Mouse (Mus musculus): ENCODE results near the gene Grid2.

Gene Grid2

GRCm38 (mm10) chr6:64263517-64263916 lies 1007.8 kb downstream of the Grid2 start:
- no peak overlapping the region for H3K4me3 ChIP-seq (replicated peaks; ENCODE audit: low read length)
- no peaks in the 10 kb centered on the region for H3K4me1 ChIP-seq (replicated peaks; ENCODE audit: low read depth, low read length)
- peaks cover 8% of the 10 kb centered on the region for H3K9me3 ChIP-seq (ENCODE audit: low read length)
- H3K27me3 ChIP-seq (ENCODE audit: insufficient read depth, low read length) = no peaks in the 10 kb centered on the region
- no peaks in the 10 kb centered on the region for H3K36me3 ChIP-seq (ENCODE audit: insufficient read depth, low read length)
- no peak for TF ChIP-seq NANOG (IDR thresholded peaks at IDR 0.05; ENCODE audit: borderline replicate concordance, low read length)

- no peak for TF ChIP-seq CTCF (conservative IDR thresholded peaks at IDR 0.05; ENCODE audit: low read length)
- no peak for TF ChIP-seq POU5F1 (IDR thresholded peaks at IDR 0.05; ENCODE audit: borderline replicate concordance, low read length)
- no peak for TF ChIP-seq NANOG (IDR thresholded peaks at IDR 0.05; ENCODE audit: borderline replicate concordance, low read length)
- Histone ChIP-seq H3K36me3 (ENCODE audit: insufficient read depth, low read length) (no peaks in the 10 kb centered on the region), H3K27me3 (ENCODE audit: insufficient read depth, low read length) (no peaks in the 10 kb centered on the region), H3K9me3 (ENCODE audit: low read length) (peaks cover 2% of the 10 kb centered on the region), H3K4me1 (replicated peaks; ENCODE audit: low read depth, low read length) (no peaks in the 10 kb centered on the region), H3K4me3 (replicated peaks; ENCODE audit: low read length) (no peak overlapping the region)
Observed at GRCm38 (mm10) chr6:64264224-64264623, 1008.5 kb downstream of the Grid2 start.

- H3K9me3 ChIP-seq (ENCODE audit: low read length) = no peaks in the 10 kb centered on the region
- no peaks in the 10 kb centered on the region for H3K27me3 ChIP-seq (ENCODE audit: insufficient read depth, low read length)
- no peaks in the 10 kb centered on the region for H3K36me3 ChIP-seq (ENCODE audit: insufficient read depth, low read length)
- H3K4me3 ChIP-seq (replicated peaks; ENCODE audit: low read length) = no peak overlapping the region
- TF ChIP-seq CTCF (conservative IDR thresholded peaks at IDR 0.05; ENCODE audit: low read length) (no peak), NANOG (IDR thresholded peaks at IDR 0.05; ENCODE audit: borderline replicate concordance, low read length) (no peak), POU5F1 (IDR thresholded peaks at IDR 0.05; ENCODE audit: borderline replicate concordance, low read length) (no peak)
- no peaks in the 10 kb centered on the region for H3K4me1 ChIP-seq (replicated peaks; ENCODE audit: low read depth, low read length)
Observed at GRCm38 (mm10) chr6:64274319-64275114, 1018.8 kb downstream of the Grid2 start.

GRCm38 (mm10) chr6:64279927-64280326 lies 1024.3 kb downstream of the Grid2 start:
- TF ChIP-seq POU5F1 (IDR thresholded peaks at IDR 0.05; ENCODE audit: borderline replicate concordance, low read length) (no peak), CTCF (conservative IDR thresholded peaks at IDR 0.05; ENCODE audit: low read length) (no peak), NANOG (IDR thresholded peaks at IDR 0.05; ENCODE audit: borderline replicate concordance, low read length) (no peak)
- Histone ChIP-seq H3K27me3 (ENCODE audit: insufficient read depth, low read length) (no peaks in the 10 kb centered on the region), H3K4me1 (replicated peaks; ENCODE audit: low read depth, low read length) (no peaks in the 10 kb centered on the region), H3K36me3 (ENCODE audit: insufficient read depth, low read length) (no peaks in the 10 kb centered on the region), H3K4me3 (replicated peaks; ENCODE audit: low read length) (no peak overlapping the region), H3K9me3 (ENCODE audit: low read length) (no peaks in the 10 kb centered on the region)

GRCm38 (mm10) chr6:64293761-64294160 lies 1038.1 kb downstream of the Grid2 start:
- H3K9me3 ChIP-seq (ENCODE audit: low read length) = no peaks in the 10 kb centered on the region
- H3K27me3 ChIP-seq (ENCODE audit: insufficient read depth, low read length) = no peaks in the 10 kb centered on the region
- no peak for TF ChIP-seq POU5F1 (IDR thresholded peaks at IDR 0.05; ENCODE audit: borderline replicate concordance, low read length)
- no peak for TF ChIP-seq CTCF (conservative IDR thresholded peaks at IDR 0.05; ENCODE audit: low read length)
- TF ChIP-seq NANOG (IDR thresholded peaks at IDR 0.05; ENCODE audit: borderline replicate concordance, low read length) = no peak
- H3K36me3 ChIP-seq (ENCODE audit: insufficient read depth, low read length) = no peaks in the 10 kb centered on the region
- H3K4me1 ChIP-seq (replicated peaks; ENCODE audit: low read depth, low read length) = no peaks in the 10 kb centered on the region
- H3K4me3 ChIP-seq (replicated peaks; ENCODE audit: low read length) = no peak overlapping the region

- TF ChIP-seq NANOG (IDR thresholded peaks at IDR 0.05; ENCODE audit: borderline replicate concordance, low read length) = no peak
- TF ChIP-seq CTCF (conservative IDR thresholded peaks at IDR 0.05; ENCODE audit: low read length) = no peak
- no peak for TF ChIP-seq POU5F1 (IDR thresholded peaks at IDR 0.05; ENCODE audit: borderline replicate concordance, low read length)
- Histone ChIP-seq H3K4me1 (replicated peaks; ENCODE audit: low read depth, low read length) (no peaks in the 10 kb centered on the region), H3K4me3 (replicated peaks; ENCODE audit: low read length) (no peak overlapping the region), H3K27me3 (ENCODE audit: insufficient read depth, low read length) (no peaks in the 10 kb centered on the region), H3K9me3 (ENCODE audit: low read length) (no peaks in the 10 kb centered on the region), H3K36me3 (ENCODE audit: insufficient read depth, low read length) (no peaks in the 10 kb centered on the region)
Observed at GRCm38 (mm10) chr6:64297633-64298032, 1042.0 kb downstream of the Grid2 start.

- H3K4me3 ChIP-seq (replicated peaks; ENCODE audit: low read length) = no peak overlapping the region
- H3K9me3 ChIP-seq (ENCODE audit: low read length) = no peaks in the 10 kb centered on the region
- TF ChIP-seq NANOG (IDR thresholded peaks at IDR 0.05; ENCODE audit: borderline replicate concordance, low read length) = no peak
- no peak for TF ChIP-seq POU5F1 (IDR thresholded peaks at IDR 0.05; ENCODE audit: borderline replicate concordance, low read length)
- no peak for TF ChIP-seq CTCF (conservative IDR thresholded peaks at IDR 0.05; ENCODE audit: low read length)
- no peaks in the 10 kb centered on the region for H3K27me3 ChIP-seq (ENCODE audit: insufficient read depth, low read length)
- no peaks in the 10 kb centered on the region for H3K4me1 ChIP-seq (replicated peaks; ENCODE audit: low read depth, low read length)
- H3K36me3 ChIP-seq (ENCODE audit: insufficient read depth, low read length) = no peaks in the 10 kb centered on the region
Observed at GRCm38 (mm10) chr6:64304709-64305476, 1049.2 kb downstream of the Grid2 start.

- H3K4me1 ChIP-seq (replicated peaks; ENCODE audit: low read depth, low read length) = no peaks in the 10 kb centered on the region
- no peaks in the 10 kb centered on the region for H3K9me3 ChIP-seq (ENCODE audit: low read length)
- no peaks in the 10 kb centered on the region for H3K27me3 ChIP-seq (ENCODE audit: insufficient read depth, low read length)
- no peak for TF ChIP-seq NANOG (IDR thresholded peaks at IDR 0.05; ENCODE audit: borderline replicate concordance, low read length)
- TF ChIP-seq POU5F1 (IDR thresholded peaks at IDR 0.05; ENCODE audit: borderline replicate concordance, low read length) = no peak
- no peak for TF ChIP-seq CTCF (conservative IDR thresholded peaks at IDR 0.05; ENCODE audit: low read length)
- H3K36me3 ChIP-seq (ENCODE audit: insufficient read depth, low read length) = no peaks in the 10 kb centered on the region
- no peak overlapping the region for H3K4me3 ChIP-seq (replicated peaks; ENCODE audit: low read length)
Observed at GRCm38 (mm10) chr6:64308631-64309030, 1053.0 kb downstream of the Grid2 start.

All from E14TG2a.4 (cell line).